Mouse (Mus musculus): ENCODE results near the gene Slc35f3.

- no peak for TF ChIP-seq CTCF (IDR thresholded peaks at IDR 0.05; ENCODE audit: control insufficient read depth, insufficient read depth, insufficient read length)
- no peak for TF ChIP-seq USF1 (IDR thresholded peaks at IDR 0.05; ENCODE audit: low read depth)
These were observed 125.8 kb downstream of the Slc35f3 start for GRCm38 (mm10) chr8:126424163-126424562.

All from C2C12 (cell line).